ENCODE assay signal across 8 mouse cellular contexts in the genomic region with DNA sequence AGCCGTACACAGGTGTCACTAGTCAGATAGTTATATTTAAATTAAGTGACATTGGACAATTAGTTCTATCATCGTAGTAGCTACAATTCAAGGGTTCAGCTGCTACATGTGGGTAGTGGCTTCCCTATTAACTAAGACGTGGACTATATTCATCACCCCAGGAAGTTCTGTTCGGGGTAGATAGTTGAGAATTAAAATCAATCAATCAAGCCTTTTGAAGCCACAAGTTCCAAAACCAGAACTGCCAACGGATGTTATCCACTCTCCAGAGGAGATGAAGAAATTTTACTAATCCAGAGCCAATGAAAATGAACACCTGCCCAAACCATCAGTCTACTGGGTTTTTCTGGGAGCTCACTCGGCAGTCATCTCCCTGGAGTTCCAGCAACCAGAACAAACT.
A peak's percentile ranks its signal among the peaks of the same experiment; 100 is the strongest.
DNase-seq lines count a peak whose midpoint lies in the region; ATAC-seq and TF ChIP-seq lines count a peak whose summit lies in the region.

No protein-coding gene starts in this region.

- peak overlapping the region; percentile 75; the same call in 1 of the 2 replicates for H3K9ac ChIP-seq in kidney, embryonic 14.5 days (ENCODE audit: low read depth, low read length)
- peak overlapping the region; percentile 59 for H3K9ac ChIP-seq in hindbrain, embryonic 15.5 days
- H3K9ac ChIP-seq in midbrain, embryonic 15.5 days, result peak overlapping the region; percentile 87

- H3K9me3 ChIP-seq in kidney, embryonic 14.5 days (ENCODE audit: control insufficient read depth, low read length), result no peaks in the 10 kb centered on the region
- no peaks in the 10 kb centered on the region for H3K9me3 ChIP-seq in hindbrain, embryonic 15.5 days
- no peaks in the 10 kb centered on the region for H3K9me3 ChIP-seq in midbrain, embryonic 15.5 days

- peak overlapping the region; percentile 86 for H3K4me3 ChIP-seq in kidney, embryonic 14.5 days (ENCODE audit: low read length)
- peak overlapping the region; percentile 99 for H3K4me3 ChIP-seq in bone marrow macrophage, adult 2 months (ENCODE audit: insufficient read depth, low read length)
- H3K4me3 ChIP-seq in hindbrain, embryonic 15.5 days, result peak overlapping the region; percentile 74
- peak overlapping the region; percentile 86 for H3K4me3 ChIP-seq in midbrain, embryonic 15.5 days

- DNase-seq in kidney, adult 18-20 months, result no peak
- no peak for DNase-seq in adrenal gland, postnatal 36 days
- no peak for DNase-seq in layer of hippocampus, postnatal 36 days

- no peaks in the 10 kb centered on the region for H3K36me3 ChIP-seq in kidney, embryonic 14.5 days (ENCODE audit: control insufficient read depth, insufficient read depth, low read length)
- no peaks in the 10 kb centered on the region for H3K36me3 ChIP-seq in hindbrain, embryonic 15.5 days
- no peaks in the 10 kb centered on the region for H3K36me3 ChIP-seq in midbrain, embryonic 15.5 days (replicated peaks)

- H3K27me3 ChIP-seq in kidney, embryonic 14.5 days (ENCODE audit: control insufficient read depth, insufficient read depth, low read length), result peaks cover 3% of the 10 kb centered on the region; the same call in 1 of the 2 replicates
- no peaks in the 10 kb centered on the region for H3K27me3 ChIP-seq in hindbrain, embryonic 15.5 days
- no peaks in the 10 kb centered on the region for H3K27me3 ChIP-seq in midbrain, embryonic 15.5 days (replicated peaks)

- ATAC-seq in kidney, embryonic 14.5 days (ENCODE audit: low FRiP score, low TSS enrichment), result no peak
- no peak for ATAC-seq in hindbrain, embryonic 15.5 days (ENCODE audit: low FRiP score, low read depth)
- peak; percentile 12 for ATAC-seq in midbrain, embryonic 15.5 days (replicated peaks)
- no peak for ATAC-seq in frontal cortex, adult (ENCODE audit: low TSS enrichment)

- H3K27ac ChIP-seq in kidney, embryonic 14.5 days (ENCODE audit: low read depth, low read length), result no peak overlapping the region
- no peak overlapping the region for H3K27ac ChIP-seq in bone marrow macrophage, adult 2 months (ENCODE audit: insufficient read depth, low read depth, low read length)
- peak overlapping the region; percentile 73 for H3K27ac ChIP-seq in hindbrain, embryonic 15.5 days (replicated peaks)
- peak overlapping the region; percentile 81 for H3K27ac ChIP-seq in midbrain, embryonic 15.5 days

- TF ChIP-seq CTCF in bone marrow macrophage, adult 2 months (IDR thresholded peaks at IDR 0.05; ENCODE audit: low read depth, low read length), result no peak

- 49% methylated on average over 6 of the region's 6 CpGs for WGBS in kidney, embryonic 14.5 days
- WGBS in hindbrain, embryonic 15.5 days, result 42% methylated on average over 6 of the region's 6 CpGs
- WGBS in midbrain, embryonic 15.5 days, result 43% methylated on average over 6 of the region's 6 CpGs

- TF ChIP-seq POLR2A in bone marrow macrophage, adult 2 months (IDR thresholded peaks at IDR 0.05; ENCODE audit: borderline replicate concordance, low read depth, low read length), result no peak

- peak overlapping the region; percentile 89 for H3K4me2 ChIP-seq in kidney, embryonic 14.5 days (replicated peaks; ENCODE audit: low read depth, low read length)
- H3K4me2 ChIP-seq in hindbrain, embryonic 15.5 days, result peak overlapping the region; percentile 73
- H3K4me2 ChIP-seq in midbrain, embryonic 15.5 days, result peak overlapping the region; percentile 59

- no peaks in the 10 kb centered on the region for H3K4me1 ChIP-seq in kidney, embryonic 14.5 days (ENCODE audit: control insufficient read depth, insufficient read depth, low read length)
- peaks cover 4% of the 10 kb centered on the region for H3K4me1 ChIP-seq in bone marrow macrophage, adult 2 months (ENCODE audit: control insufficient read depth, insufficient read depth, low read length)
- peaks cover 16% of the 10 kb centered on the region for H3K4me1 ChIP-seq in hindbrain, embryonic 15.5 days (replicated peaks)
- H3K4me1 ChIP-seq in midbrain, embryonic 15.5 days, result peaks cover 13% of the 10 kb centered on the region

Comparison
In these comparisons a context has a peak if more than half of its experiments do, and no peak if none do; other contexts are left out.
1. H3K27ac ChIP-seq: peak in hindbrain, embryonic 15.5 days (single experiment) and midbrain, embryonic 15.5 days (single experiment); none in kidney, embryonic 14.5 days (single experiment) and bone marrow macrophage, adult 2 months (single experiment).
2. Peak in every context shown above with its lines, with median percentiles within 50 percentile points of each other: H3K4me2 ChIP-seq, H3K4me3 ChIP-seq and H3K9ac ChIP-seq.